Mouse (Mus musculus): Measurements from ENCODE around the gene Dync1li2.

- TF ChIP-seq POLR2A (IDR thresholded peaks at IDR 0.05; ENCODE audit: insufficient read length, low read depth) (no peak), MYOD1 (IDR thresholded peaks at IDR 0.05; ENCODE audit: control insufficient read depth in 1 of 3, insufficient read length in 2 of 3, low read depth in 2 of 3) (no peak), CEBPB (IDR thresholded peaks at IDR 0.05; ENCODE audit: insufficient read depth, poor library complexity, severe bottlenecking) (no peak), MYOG (IDR thresholded peaks at IDR 0.05; ENCODE audit: control insufficient read depth in 1 of 3, insufficient read depth in 1 of 3, insufficient read length in 2 of 3, low read depth in 2 of 3) (no peak), USF1 (IDR thresholded peaks at IDR 0.05; ENCODE audit: low read depth) (no peak), MAX (IDR thresholded peaks at IDR 0.05; ENCODE audit: low read depth) (no peak), SRF (IDR thresholded peaks at IDR 0.05; ENCODE audit: control insufficient read depth, insufficient read length, low read depth) (no peak), REST (IDR thresholded peaks at IDR 0.05; ENCODE audit: insufficient read depth, insufficient read length) (no peak), POLR2AphosphoS2 (IDR thresholded peaks at IDR 0.05; ENCODE audit: insufficient read length, low read depth) (no peak), TCF12 (IDR thresholded peaks at IDR 0.05; ENCODE audit: insufficient read depth, poor library complexity, severe bottlenecking) (no peak), E2F4 (IDR thresholded peaks at IDR 0.05; ENCODE audit: insufficient read depth) (no peak), TCF3 (IDR thresholded peaks at IDR 0.05; ENCODE audit: insufficient read length, low read depth) (no peak)
These were observed 73.3 kb downstream of the Dync1li2 start for GRCm38 (mm10) chr8:104369591-104369990.

All from myocyte (in vitro differentiated cells).